Mouse (Mus musculus) kidney, adult 8-10 months (tissue): ENCODE measurements around the gene Tra2a.

Experiments
- DNase-seq, 2 experiments: peaks; one replicate each; pipeline ENCODE4 v3.0.0; 2022

The Tra2a gene

GRCm38 (mm10) chr6:49228126-49228679 is 35.6 kb downstream of the Tra2a start:
- peak in 1 of 2 experiments; percentile 48 for DNase-seq

- DNase-seq, result no peak
Measured at GRCm38 (mm10) chr6:49227184-49227735, 36.6 kb downstream of the Tra2a start.

- no peak for DNase-seq
Measured at GRCm38 (mm10) chr6:49225728-49226123, 38.1 kb downstream of the Tra2a start.

- no peak for DNase-seq
Measured at GRCm38 (mm10) chr6:49224923-49225727, 38.7 kb downstream of the Tra2a start.

- DNase-seq, result no peak
Measured at GRCm38 (mm10) chr6:49221906-49222305, 41.9 kb downstream of the Tra2a start.

GRCm38 (mm10) chr6:49219920-49220604 is 43.8 kb downstream of the Tra2a start:
- no peak for DNase-seq

- DNase-seq, result no peak
Measured at GRCm38 (mm10) chr6:49219001-49219560, 44.8 kb downstream of the Tra2a start.

- DNase-seq, result no peak
Measured at GRCm38 (mm10) chr6:49218275-49218802, 45.5 kb downstream of the Tra2a start.

- peak in 1 of 2 experiments; percentile 34 for DNase-seq
Measured at GRCm38 (mm10) chr6:49217581-49218274, 46.1 kb downstream of the Tra2a start.

GRCm38 (mm10) chr6:49216811-49217542 is 46.9 kb downstream of the Tra2a start:
- no peak for DNase-seq

- DNase-seq, result no peak
Measured at GRCm38 (mm10) chr6:49215748-49216585, 47.9 kb downstream of the Tra2a start.

- no peak for DNase-seq
Measured at GRCm38 (mm10) chr6:49214928-49215747, 48.7 kb downstream of the Tra2a start, which contains the start of gene Igf2bp3. Igf2bp3 (minus strand) TSS chr6:49214957.

GRCm38 (mm10) chr6:49214086-49214927 is 49.5 kb downstream of the Tra2a start:
- no peak for DNase-seq

- DNase-seq, result no peak
Measured at GRCm38 (mm10) chr6:49213581-49214085, 50.2 kb downstream of the Tra2a start.

GRCm38 (mm10) chr6:49212931-49213580 is 50.8 kb downstream of the Tra2a start:
- no peak for DNase-seq

GRCm38 (mm10) chr6:49212141-49212540 is 51.7 kb downstream of the Tra2a start:
- DNase-seq, result no peak

- DNase-seq, result no peak
Measured at GRCm38 (mm10) chr6:49211596-49211995, 52.2 kb downstream of the Tra2a start.
